Mouse (Mus musculus) brain, embryonic 18.5 days (tissue): Measurements from ENCODE around the gene Cd70.
"Not testable (repeated sequence)": the region's sequence is repeated elsewhere in the genome, so short reads cannot be mapped to it uniquely, and the experiment has no call there.

ENCODE experiments used
- DNase-seq: peaks from one replicate; pipeline ENCODE4 v3.0.0-alpha.2; 2012; ENCODE audit warnings: low read depth, low spot score

Gene Cd70

GRCm38 (mm10) chr17:57135635-57136034 lies 13.9 kb downstream of the Cd70 start:
- no peak for DNase-seq

DNA sequence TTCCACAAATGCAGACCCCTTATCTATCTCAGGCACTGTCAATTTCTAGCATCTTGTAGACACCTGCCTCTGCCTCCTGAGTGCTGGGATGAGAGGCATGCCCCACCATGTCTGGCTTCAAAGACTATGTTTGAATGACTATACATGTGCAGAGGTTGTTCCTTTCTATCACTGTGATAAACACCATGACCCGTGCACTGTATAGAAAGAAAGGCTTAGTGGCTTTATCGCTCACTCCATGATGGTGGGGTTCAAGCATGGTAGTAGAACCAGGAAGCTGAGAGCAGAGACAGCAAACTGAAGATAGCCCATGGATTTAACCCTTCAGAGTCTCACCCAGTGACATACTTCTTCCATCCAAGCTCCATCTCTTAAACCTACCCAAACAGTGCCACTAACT lies 14.9 kb downstream of the Cd70 start:
- no peak for DNase-seq

- not testable (repeated sequence) for DNase-seq
These were observed 15.6 kb downstream of the Cd70 start for GRCm38 (mm10) chr17:57134021-57134420.

DNA sequence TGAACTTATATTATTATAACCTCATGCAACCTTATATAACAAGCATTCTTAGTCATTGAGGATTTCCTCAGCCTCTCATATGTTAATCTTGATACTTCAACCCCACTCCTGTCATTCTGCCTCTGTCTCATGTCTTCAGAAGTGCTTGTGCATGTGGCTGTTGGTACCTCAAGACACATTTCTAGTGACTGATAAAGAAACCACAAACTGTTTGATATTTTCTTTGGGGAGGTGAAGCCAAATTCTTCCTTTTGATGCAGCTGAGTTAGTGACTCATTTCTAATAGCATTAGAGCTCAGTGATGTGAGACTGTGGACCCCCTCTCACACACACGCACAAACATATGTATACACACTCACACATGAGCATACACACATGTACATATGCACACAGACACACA lies 17.8 kb downstream of the Cd70 start:
- no peak for DNase-seq

DNA sequence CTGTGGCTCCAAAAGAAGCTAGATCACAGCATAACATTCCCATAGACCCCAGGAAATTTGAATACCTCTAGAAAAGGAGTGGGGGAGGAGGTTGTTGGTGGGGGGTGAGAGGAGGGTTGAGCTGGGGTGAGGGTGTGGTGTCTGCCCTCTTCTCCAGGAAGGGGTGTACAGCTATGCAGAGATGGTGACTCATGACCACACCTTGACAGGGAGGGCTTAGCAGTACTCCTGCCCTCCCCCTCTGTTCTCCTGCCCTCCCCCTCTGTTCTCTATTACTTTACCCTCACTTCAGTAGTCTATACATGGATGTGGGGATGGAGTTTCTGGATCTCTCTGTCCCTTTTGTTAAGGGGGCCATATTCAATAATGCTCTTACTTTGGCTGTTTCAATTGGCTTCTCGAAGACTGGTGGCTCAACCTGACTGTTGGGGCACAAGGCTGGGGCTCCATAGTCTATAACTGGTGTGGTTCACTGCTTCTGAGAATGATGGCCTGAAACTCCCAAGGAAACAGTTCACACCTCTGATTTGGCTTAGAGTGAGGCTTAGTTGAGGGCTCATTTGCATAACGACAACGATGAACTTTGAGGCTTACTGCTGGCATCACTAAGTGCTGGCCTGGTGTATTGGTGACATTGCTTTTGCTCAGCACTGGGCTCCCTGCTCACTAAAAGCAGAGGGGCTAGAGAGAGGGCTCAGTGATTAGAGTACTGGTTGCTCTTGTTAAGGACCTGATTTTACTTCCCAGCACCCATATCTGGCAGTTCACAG lies 23.5 kb downstream of the Cd70 start:
- DNase-seq = no peak

DNA sequence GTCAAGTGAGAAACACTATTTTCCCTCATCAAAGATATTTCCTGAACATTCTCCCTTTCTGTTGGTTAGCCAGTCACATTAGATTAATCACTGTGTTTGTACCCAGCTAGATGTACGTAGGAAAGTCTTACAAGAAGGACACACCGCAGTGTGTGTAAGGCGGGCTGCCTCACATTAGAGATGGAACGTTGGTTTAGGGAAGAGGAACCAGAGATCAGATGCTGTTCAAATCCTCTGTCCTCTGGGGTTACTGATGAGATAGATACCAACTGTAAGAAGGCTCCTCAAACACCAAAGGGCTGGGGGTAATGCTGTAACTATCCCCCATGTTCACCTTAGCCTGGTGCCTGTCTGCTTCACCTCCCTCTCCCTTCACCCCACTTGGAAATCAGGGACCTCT lies 24.8 kb downstream of the Cd70 start:
- no peak for DNase-seq

DNA sequence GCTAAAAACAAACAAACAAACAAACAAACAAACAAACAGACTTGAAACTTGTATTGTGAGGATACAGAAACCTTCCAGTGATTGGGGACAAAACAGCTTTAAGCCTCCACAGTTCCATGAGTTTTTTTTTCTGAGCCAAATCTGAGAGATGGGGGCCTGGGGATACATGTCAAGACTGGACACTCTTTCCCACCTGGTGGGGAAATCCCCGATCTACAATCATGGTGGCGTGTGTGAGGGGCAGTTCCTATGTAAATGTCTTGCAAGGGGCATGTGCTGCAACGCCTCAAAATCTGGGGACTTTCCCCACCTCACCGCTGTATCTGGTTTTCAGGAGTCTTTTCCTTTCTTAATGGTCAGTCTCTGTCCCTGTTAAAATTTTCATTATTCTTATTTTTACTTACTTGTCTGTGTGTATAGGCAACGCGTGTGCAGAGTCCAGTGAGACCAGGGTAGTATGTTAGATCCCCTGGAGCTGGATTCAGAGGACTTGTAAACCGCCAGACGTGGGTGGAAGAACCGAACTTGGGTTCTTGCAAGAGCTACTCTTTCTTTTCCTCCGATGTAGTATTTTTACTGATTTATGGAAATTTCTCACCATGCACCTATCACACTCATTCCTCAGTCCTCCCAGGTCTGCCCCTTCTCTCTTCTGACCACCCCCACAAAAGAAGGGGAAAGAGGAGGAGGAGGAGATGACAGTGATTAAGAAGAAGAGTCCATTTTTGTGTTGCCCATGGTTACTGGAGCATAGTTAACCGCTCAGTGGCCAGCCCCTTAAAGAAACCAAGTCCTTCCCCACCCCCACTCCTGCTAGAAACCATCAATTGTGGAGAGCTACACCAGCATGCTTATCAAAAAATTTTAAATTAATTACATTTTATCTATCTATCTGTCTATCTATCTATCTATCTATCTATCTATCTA lies 26.1 kb downstream of the Cd70 start:
- DNase-seq = no peak

DNA sequence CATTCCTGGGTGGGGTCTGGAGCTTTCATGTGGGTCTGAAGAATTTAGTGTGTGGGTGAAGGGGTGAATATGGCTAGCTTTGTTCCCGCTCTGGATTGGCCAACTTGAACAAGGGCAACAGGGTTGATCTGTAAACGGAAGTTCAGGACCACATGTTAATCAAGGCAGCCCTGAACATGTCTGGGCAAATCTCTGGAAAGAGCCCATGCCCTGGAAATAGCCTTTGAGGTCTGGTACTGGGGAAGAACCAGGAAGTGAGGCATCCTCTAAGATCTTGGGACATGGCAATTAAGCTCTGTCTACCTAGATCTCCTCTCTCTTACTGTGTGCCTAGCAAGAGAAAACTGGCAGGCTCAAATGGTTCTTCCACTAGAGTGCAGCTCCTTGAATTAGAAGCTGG lies 27.7 kb downstream of the Cd70 start:
- DNase-seq = no peak

DNA sequence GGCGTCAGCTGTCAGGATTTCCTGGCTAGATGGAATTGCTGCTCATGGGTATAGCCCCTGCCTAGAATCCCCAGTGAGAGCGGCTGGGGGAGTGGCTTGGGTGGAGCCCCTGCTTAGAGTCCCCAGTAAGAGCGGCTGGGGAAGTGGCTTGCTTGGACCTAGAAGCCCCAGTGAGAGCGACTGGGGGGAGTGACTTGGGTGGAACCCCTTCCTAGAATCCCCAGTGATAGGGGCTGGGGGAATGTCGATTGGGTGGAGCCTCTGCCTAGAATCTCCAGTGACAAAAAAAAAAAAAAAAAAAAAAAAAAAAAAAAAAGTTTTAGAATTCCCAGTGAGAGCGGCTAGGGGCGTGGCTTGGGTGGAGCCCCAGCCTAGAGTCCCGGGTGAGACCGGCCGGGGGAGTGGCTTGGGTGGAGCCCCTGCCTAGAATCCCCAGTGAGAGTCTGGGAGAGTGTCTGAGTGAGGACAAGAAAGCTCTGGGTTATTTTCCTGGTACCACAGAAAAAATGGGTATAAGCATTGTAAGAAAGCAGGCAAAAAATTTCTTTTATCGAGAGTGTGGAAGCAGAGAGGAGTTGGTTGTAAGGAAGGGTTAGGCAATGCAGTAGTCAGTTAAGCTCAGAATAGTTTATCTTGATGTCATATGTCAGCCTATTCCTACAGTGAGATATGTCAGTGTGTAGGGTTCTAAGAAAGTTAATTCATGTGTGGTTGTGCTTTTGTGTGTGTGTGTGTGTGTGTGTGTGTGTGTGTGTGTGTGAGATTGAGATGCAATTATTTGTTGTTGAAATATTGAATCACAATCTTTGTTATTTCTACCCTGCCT lies 30.8 kb downstream of the Cd70 start:
- no peak for DNase-seq

DNA sequence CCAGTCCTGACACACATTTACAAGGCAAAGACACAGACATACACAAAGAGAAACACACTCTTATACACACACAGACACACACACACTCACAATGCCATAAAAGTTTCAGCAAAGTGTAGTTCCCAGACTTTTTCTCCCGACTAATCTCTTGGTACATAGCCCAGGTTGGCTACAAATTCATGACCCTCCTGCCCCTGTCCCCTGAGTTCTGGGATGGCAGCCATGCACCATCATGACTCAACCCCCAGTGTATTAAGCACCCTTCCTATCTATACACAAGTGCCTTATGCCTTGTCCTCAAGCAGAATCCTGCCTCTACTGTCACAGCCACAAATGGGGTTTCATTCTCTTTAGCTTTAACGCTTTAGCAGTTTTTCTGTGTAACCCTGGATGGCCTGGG lies 32.8 kb downstream of the Cd70 start:
- DNase-seq = no peak

DNA sequence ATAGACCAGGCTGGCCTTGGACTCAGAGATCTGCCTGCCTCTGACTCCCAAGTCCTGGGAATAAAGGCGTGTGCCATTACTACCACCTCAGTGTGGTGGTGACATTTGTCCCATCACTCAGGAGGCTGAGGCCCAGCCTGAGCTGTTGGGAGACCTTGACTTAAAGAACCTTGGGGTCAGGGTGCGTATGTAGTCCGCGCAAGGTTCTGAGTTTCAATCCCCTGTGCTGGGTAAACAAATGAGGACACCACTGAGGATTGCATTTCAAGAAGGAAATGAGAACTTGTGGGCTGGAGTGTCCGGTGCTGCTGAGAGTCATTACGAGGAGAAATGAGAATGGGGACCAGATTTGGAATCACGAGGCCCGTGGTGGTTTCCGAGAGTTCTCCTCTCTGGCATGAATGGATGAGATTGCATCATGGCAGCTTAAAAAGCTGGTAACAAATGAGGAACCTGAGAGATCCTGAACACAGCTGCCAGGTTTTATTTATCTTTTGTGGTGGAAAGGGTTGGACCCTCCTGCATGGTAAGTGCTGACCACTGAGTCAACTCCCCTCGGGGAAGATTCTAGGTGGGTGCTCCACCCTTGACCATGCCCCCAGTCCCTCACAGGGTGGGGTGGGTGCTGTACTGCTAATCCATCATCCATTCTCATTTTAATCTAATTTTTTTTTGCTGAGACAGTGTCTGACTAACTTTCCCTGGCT lies 36.7 kb downstream of the Cd70 start:
- no peak for DNase-seq

GRCm38 (mm10) chr17:57110005-57110404 lies 39.6 kb downstream of the Cd70 start:
- no peak for DNase-seq

DNA sequence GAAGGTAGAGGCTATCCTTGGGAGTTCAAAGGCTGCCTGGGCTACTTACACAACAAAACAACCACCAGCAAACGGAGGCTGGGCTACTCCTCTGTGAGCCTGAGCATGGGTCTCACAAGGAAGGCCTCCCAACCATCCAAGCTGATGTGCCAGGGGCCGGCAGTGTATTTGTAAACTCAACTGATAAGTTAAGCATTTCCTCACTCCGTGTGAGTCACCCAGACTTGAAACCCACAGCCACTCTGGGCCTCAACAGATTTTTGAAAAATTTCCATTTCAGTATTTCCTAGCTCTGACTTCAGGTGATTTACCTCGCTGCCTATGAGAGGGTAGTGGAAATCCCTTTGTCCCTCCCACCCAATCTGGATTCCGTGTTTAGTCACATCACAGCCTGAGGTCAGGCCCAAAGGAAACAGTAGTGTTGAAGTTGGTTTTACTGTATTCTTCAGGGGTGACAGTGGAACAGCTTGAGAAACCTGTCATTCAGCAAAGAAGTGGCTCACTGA lies 40.9 kb downstream of the Cd70 start:
- no peak for DNase-seq

DNA sequence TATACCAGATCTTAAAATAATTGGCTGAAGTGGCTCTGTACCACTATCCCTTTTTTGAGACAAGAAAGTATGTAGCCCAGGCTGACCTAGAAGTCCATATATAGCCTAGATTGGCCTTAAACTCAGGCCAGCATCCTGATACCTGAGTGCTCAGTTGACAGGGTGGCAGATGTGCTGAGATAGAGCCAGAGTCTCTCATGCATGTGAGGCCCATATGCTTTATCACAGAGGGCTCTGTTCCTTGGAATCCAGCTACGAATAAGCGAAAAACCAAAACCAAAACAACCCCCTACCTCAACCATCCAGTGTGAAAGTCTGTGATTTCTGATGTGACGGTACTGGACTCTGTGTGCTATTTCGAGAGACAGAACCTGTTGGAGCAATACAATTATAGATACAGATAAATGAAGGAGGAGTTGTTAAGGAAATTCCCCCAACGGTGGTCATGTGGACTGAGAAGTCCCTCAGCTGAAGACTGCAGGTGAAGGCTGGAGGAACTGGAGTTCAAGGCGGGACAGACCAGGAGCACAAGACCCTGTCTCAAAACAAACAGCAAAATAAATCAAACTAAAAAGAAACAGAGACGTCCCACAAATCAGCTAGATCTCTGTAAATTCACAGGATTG lies 41.4 kb downstream of the Cd70 start:
- DNase-seq = no peak

DNA sequence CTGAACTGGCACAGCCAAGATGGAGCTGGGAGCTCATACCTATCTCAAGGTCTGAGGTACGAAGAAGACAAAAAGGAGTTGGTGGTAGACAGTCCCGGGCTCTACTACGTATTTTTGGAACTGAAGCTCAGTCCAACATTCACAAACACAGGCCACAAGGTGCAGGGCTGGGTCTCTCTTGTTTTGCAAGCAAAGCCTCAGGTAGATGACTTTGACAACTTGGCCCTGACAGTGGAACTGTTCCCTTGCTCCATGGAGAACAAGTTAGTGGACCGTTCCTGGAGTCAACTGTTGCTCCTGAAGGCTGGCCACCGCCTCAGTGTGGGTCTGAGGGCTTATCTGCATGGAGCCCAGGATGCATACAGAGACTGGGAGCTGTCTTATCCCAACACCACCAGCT lies 42.5 kb downstream of the Cd70 start:
- DNase-seq = no peak

DNA sequence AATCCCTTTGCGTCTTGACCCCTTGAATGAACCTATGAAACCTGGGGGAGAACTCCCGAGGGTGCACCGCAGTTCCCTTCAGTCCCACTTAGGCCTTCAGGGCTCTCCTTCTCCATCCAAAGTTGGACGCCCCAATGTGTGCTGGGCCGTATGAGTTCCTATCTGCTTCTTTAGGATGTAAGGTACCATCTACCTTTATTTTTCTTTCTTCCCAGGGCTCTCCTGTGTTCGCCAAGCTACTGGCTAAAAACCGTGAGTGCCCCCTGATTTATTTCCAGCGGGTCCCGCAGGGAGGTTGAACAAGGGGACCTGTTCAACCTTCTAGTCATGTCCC lies 43.6 kb downstream of the Cd70 start:
- no peak for DNase-seq

GRCm38 (mm10) chr17:57105181-57106034 lies 44.2 kb downstream of the Cd70 start, which contains the start of gene Tnfsf9:
TSS of gene Tnfsf9 (plus strand) at chr17:57105325.
- no peak for DNase-seq

DNA sequence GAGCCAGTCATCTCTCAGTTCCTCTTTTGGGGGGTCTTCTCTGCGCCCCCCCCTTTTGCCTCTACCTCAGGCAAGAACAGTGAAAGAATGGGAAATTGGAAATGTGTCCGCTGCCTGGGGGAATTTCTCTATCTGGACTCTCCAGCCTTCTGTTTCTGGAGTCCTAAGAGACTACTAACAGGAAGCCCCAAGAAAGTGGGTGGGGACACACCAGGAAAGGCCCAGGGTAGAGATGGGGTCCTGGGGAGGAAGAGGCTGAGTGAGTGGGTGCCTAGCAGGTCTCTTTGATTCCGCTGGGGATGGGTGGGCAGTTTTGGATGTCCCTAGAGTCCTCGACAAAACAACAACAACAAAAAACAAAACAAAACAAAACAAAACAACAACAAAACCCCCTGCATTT lies 45.1 kb downstream of the Cd70 start:
- no peak for DNase-seq

GRCm38 (mm10) chr17:57102276-57102675 lies 47.3 kb downstream of the Cd70 start:
- no peak for DNase-seq
